Comparison of ENCODE assay signal across 26 mouse cellular contexts in the genomic region with DNA sequence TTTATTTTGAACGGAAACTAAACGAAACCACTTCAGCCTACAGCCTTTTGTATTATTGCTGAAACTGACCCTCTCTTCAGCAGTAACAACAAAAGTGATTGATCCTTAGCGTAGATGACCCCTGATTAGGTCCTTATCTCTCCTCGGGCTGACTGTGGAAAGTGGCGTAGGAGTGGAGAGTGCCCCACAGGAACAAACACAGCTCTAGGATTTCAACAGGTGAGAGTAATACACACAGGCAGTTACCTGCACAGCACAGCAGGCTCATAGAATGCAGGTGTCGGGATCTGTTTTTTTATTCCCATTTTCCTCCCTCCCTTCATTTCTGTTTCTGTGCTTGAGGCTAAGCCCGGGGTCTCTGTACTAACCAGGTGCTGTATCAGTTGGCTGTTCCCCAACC. TPM values are rescaled to one million over a fixed set of nuclear protein-coding genes. Genes with fewer than 3 reads are reported as not detected.
DNase-seq lines count a peak whose midpoint lies in the region; ATAC-seq lines count a peak whose summit lies in the region.
"Had no signal": no experiment of that assay in that cellular context is flagged by ENCODE, and none has a peak within 500 bp of the region (broad histone marks: within the 10 kb centered on the region; RNA-seq: fewer than 3 reads in every experiment).

No protein-coding gene starts in this region.

- H3K9me3 ChIP-seq in heart, embryonic 12.5 days (replicated peaks): no peaks in the 10 kb centered on the region
- no peaks in the 10 kb centered on the region for H3K9me3 ChIP-seq in lung, embryonic 16.5 days (ENCODE audit: control insufficient read depth, low read length)
- no peaks in the 10 kb centered on the region for H3K9me3 ChIP-seq in limb, embryonic 13.5 days
- H3K9me3 ChIP-seq: forebrain, embryonic 10.5 days; heart, embryonic 15.5 days; midbrain, embryonic 15.5 days; neural tube, embryonic 13.5 days; stomach, embryonic 15.5 days had no signal

- peaks cover 6% of the 10 kb centered on the region; the same call in 1 of the 2 replicates for H3K4me1 ChIP-seq in heart, embryonic 12.5 days (replicated peaks)
- no peaks in the 10 kb centered on the region for H3K4me1 ChIP-seq in lung, embryonic 16.5 days (replicated peaks; ENCODE audit: control insufficient read depth, insufficient read depth, low read length)
- H3K4me1 ChIP-seq in limb, embryonic 13.5 days: peaks cover 17% of the 10 kb centered on the region
- H3K4me1 ChIP-seq: heart, embryonic 15.5 days; midbrain, embryonic 15.5 days; stomach, embryonic 15.5 days had no signal

- 54% methylated on average over 7 of the region's 7 CpGs for WGBS in heart, embryonic 12.5 days
- 46% methylated on average over 7 of the region's 7 CpGs for WGBS in lung, embryonic 16.5 days
- WGBS in limb, embryonic 13.5 days: 16% methylated on average over 7 of the region's 7 CpGs

- DNase-seq in heart, adult 18-20 months: no peak
- no peak for DNase-seq in lung, postnatal 36 days
- no peak for DNase-seq in embryo, embryonic 11 days
- DNase-seq in thymus, postnatal 14 days: no peak
- DNase-seq: adrenal gland, postnatal 25 days; cerebellum, adult 8-10 months; cerebellum, postnatal 36 days; gastrocnemius, postnatal 14 days; heart, adult 11 months; kidney, adult 11 months; kidney, postnatal 4 days; lung, adult 2 months; right cerebral cortex, postnatal 4 days; thymus, adult 18-20 months had no signal

- no peak overlapping the region for H3K4me3 ChIP-seq in heart, embryonic 12.5 days
- peak overlapping the region; percentile 11; the same call in 1 of the 2 replicates for H3K4me3 ChIP-seq in lung, embryonic 16.5 days (ENCODE audit: low read length)
- peak overlapping the region; percentile 13; the same call in 1 of the 2 replicates for H3K4me3 ChIP-seq in limb, embryonic 13.5 days
- H3K4me3 ChIP-seq: forebrain, embryonic 10.5 days; heart, embryonic 15.5 days; midbrain, embryonic 15.5 days; neural tube, embryonic 13.5 days; stomach, embryonic 15.5 days had no signal

- H3K4me2 ChIP-seq in heart, embryonic 12.5 days: peak overlapping the region; percentile 39; the same call in 1 of the 2 replicates
- no peak overlapping the region for H3K4me2 ChIP-seq in lung, embryonic 16.5 days (ENCODE audit: low read depth, low read length)
- H3K4me2 ChIP-seq in limb, embryonic 13.5 days (replicated peaks): peak overlapping the region; percentile 41
- H3K4me2 ChIP-seq: heart, embryonic 15.5 days; midbrain, embryonic 15.5 days; neural tube, embryonic 13.5 days; stomach, embryonic 15.5 days had no signal

- H3K9ac ChIP-seq in heart, embryonic 12.5 days: no peak overlapping the region
- H3K9ac ChIP-seq in lung, embryonic 16.5 days (ENCODE audit: low read length): no peak overlapping the region
- H3K9ac ChIP-seq in limb, embryonic 13.5 days: no peak overlapping the region
- H3K9ac ChIP-seq: heart, embryonic 15.5 days; midbrain, embryonic 15.5 days; neural tube, embryonic 13.5 days; stomach, embryonic 15.5 days had no signal

- no peak for ATAC-seq in heart, embryonic 12.5 days (ENCODE audit: insufficient number of reproducible peaks, low FRiP score)
- no peak for ATAC-seq in lung, embryonic 16.5 days (ENCODE audit: low read depth)
- no peak; the same call in 1 of the 2 replicates for ATAC-seq in limb, embryonic 13.5 days (ENCODE audit: low FRiP score, low read depth)
- ATAC-seq: CD4-positive, CD25-positive, alpha-beta regulatory T cell, adult 4 months; forebrain, embryonic 16.5 days; hindbrain, embryonic 16.5 days; midbrain, embryonic 15.5 days had no signal

- H3K36me3 ChIP-seq in heart, embryonic 12.5 days: no peaks in the 10 kb centered on the region
- H3K36me3 ChIP-seq in lung, embryonic 16.5 days (ENCODE audit: control insufficient read depth, insufficient read depth, low read length): no peaks in the 10 kb centered on the region
- no peaks in the 10 kb centered on the region for H3K36me3 ChIP-seq in limb, embryonic 13.5 days
- H3K36me3 ChIP-seq: forebrain, embryonic 10.5 days; heart, embryonic 15.5 days; midbrain, embryonic 15.5 days; neural tube, embryonic 13.5 days; stomach, embryonic 15.5 days had no signal

- H3K27ac ChIP-seq in heart, embryonic 12.5 days (ENCODE audit: poor library complexity, severe bottlenecking): no peak overlapping the region
- H3K27ac ChIP-seq in lung, embryonic 16.5 days (ENCODE audit: low read length): no peak overlapping the region
- no peak overlapping the region for H3K27ac ChIP-seq in limb, embryonic 13.5 days
- H3K27ac ChIP-seq: forebrain, embryonic 10.5 days; heart, embryonic 15.5 days; macrophage; midbrain, embryonic 15.5 days; neural tube, embryonic 13.5 days; stomach, embryonic 15.5 days had no signal

- 0 out of 2 replicates have a peak, but pooled peaks cover 5% of the 10 kb centered on the region for H3K27me3 ChIP-seq in heart, embryonic 12.5 days (replicated peaks)
- no peaks in the 10 kb centered on the region for H3K27me3 ChIP-seq in lung, embryonic 16.5 days (ENCODE audit: control insufficient read depth, insufficient read depth, low read depth, low read length)
- H3K27me3 ChIP-seq in limb, embryonic 13.5 days: no peaks in the 10 kb centered on the region
- H3K27me3 ChIP-seq: midbrain, embryonic 15.5 days; neural tube, embryonic 13.5 days; stomach, embryonic 15.5 days had no signal

RNA-seq across cellular contexts. Expression of a gene that starts 7.1 kb away (rescaled TPM):
- 6.1 and 8.2 TPM in 2 replicates for polyA plus RNA-seq in heart, embryonic 12.5 days (2016; fragmentation: Nextera tagmentation; extraction: Ambion mirVana)
- 1 to 10 TPM; 4.2 to 5.0 TPM for total RNA-seq in heart, adult 18-20 months (2021)
- polyA plus RNA-seq in lung, embryonic 16.5 days (2015; fragmentation: Nextera tagmentation; extraction: Ambion mirVana): 10.7 and 11.8 TPM in 2 replicates
- polyA plus RNA-seq in limb, embryonic 13.5 days (2015; fragmentation: Nextera tagmentation; extraction: Ambion mirVana): 13.2 and 15.5 TPM in 2 replicates
- polyA plus RNA-seq: CD4-positive, CD25-positive, alpha-beta regulatory T cell, adult 4 months had no signal
